Mouse (Mus musculus) MEL (cell line): ENCODE results near the gene Pi16. TPM values are rescaled to one million over a fixed set of nuclear protein-coding genes. Genes with fewer than 3 reads are reported as not detected.

Experiments used
- DNase-seq: peaks from one replicate; pipeline ENCODE4 v3.0.0; 2011; ENCODE audit warnings: low read depth, low spot score
- H3K27ac ChIP-seq: 2 replicates; pipeline ENCODE4 v1.5.1; 2012; ENCODE audit warnings: low read depth, mild to moderate bottlenecking, control low read depth, low read length, moderate library complexity; ENCODE audit not compliant: control insufficient read depth
- H3K27me3 ChIP-seq, 2 experiments: fragments of 150-350 bp in 1 of 2; sonication (generic) in 1 of 2; 2 replicates each; pipeline ENCODE4 v1.6.1; 2012; ENCODE audit warnings: low read length in 2 of 2, mild to moderate bottlenecking in 2 of 2, improper control_type of control experiment in 1 of 2, moderate library complexity in 1 of 2; ENCODE audit not compliant: insufficient read depth in 2 of 2, control insufficient read depth in 1 of 2
- H3K36me3 ChIP-seq, 2 experiments: 2 replicates each; pipeline ENCODE4 v1.6.1; 2012 to 2014; ENCODE audit warnings: low read length in 2 of 2, improper control_type of control experiment in 1 of 2, inconsistent platforms in 1 of 2, mild to moderate bottlenecking in 1 of 2; ENCODE audit not compliant: insufficient read depth in 2 of 2, control insufficient read depth in 1 of 2
- H3K4me1 ChIP-seq, 2 experiments: fragments of 150-350 bp in 1 of 2; sonication (generic) in 1 of 2; 2 replicates each; pipeline ENCODE4 v1.6.1; 2012; ENCODE audit warnings: low read length in 2 of 2, improper control_type of control experiment in 1 of 2, mild to moderate bottlenecking in 1 of 2; ENCODE audit not compliant: insufficient read depth in 2 of 2, control insufficient read depth in 1 of 2
- H3K4me3 ChIP-seq, 2 experiments: fragments of 150-350 bp in 1 of 2; sonication (generic) in 1 of 2; 2 replicates each; pipeline ENCODE4 v1.5.1; 2012; ENCODE audit warnings: low read depth in 2 of 2, low read length in 2 of 2, mild to moderate bottlenecking in 2 of 2, moderate library complexity in 2 of 2, control low read depth in 1 of 2, improper control_type of control experiment in 1 of 2; ENCODE audit not compliant: control insufficient read depth in 1 of 2, insufficient read depth in 1 of 2
- H3K79me2 ChIP-seq: 2 replicates; pipeline ENCODE4 v1.6.1; 2012; ENCODE audit warnings: mild to moderate bottlenecking, low read length, moderate library complexity; ENCODE audit not compliant: control insufficient read depth, poor library complexity, insufficient read depth
- H3K9ac ChIP-seq: 2 replicates; pipeline ENCODE4 v1.6.1; 2012; ENCODE audit warnings: low read depth, mild to moderate bottlenecking, control low read depth, low read length, moderate library complexity; ENCODE audit not compliant: control insufficient read depth, poor library complexity, severe bottlenecking
- H3K9me3 ChIP-seq: fragments of 150-350 bp; sonication (generic); replicated peaks from 2 replicates; pipeline ENCODE4 v1.6.1; 2012; ENCODE audit warnings: mild to moderate bottlenecking, low read length, improper control_type of control experiment, moderate library complexity; ENCODE audit not compliant: insufficient read depth
- ELF1 ChIP-seq: IDR thresholded peaks from 2 replicates; pipeline ENCODE4 v1.6.1; 2014; ENCODE audit warnings: low read depth, mild to moderate bottlenecking, inconsistent platforms, low read length, improper control_type of control experiment, moderate library complexity
- GATA1 ChIP-seq: IDR thresholded peaks from 2 replicates; pipeline ENCODE4 v1.6.1; 2011; ENCODE audit warnings: low read depth, low read length, improper control_type of control experiment
- HCFC1 ChIP-seq: IDR thresholded peaks from 2 replicates; pipeline ENCODE4 v1.6.1; 2012; ENCODE audit warnings: low read depth, mild to moderate bottlenecking, inconsistent platforms, low read length, improper control_type of control experiment, moderate library complexity
- JUND ChIP-seq: IDR thresholded peaks from 2 replicates; pipeline ENCODE4 v1.6.1; 2011; ENCODE audit warnings: low read depth, mild to moderate bottlenecking, improper control_type of control experiment, low read length
- KAT2A ChIP-seq: conservative IDR thresholded peaks from 2 replicates; pipeline ENCODE4 v1.6.1; 2012; ENCODE audit warnings: low read depth, low read length, improper control_type of control experiment, inconsistent platforms
- MAX ChIP-seq: IDR thresholded peaks from 2 replicates; pipeline ENCODE4 v1.6.1; 2011; ENCODE audit warnings: low read length, improper control_type of control experiment
- MEF2A ChIP-seq: IDR thresholded peaks from 2 replicates; pipeline ENCODE4 v1.6.1; 2014; ENCODE audit warnings: low read depth, mild to moderate bottlenecking, inconsistent platforms, low read length, improper control_type of control experiment; ENCODE audit not compliant: poor library complexity, insufficient replicate concordance, severe bottlenecking; ENCODE audit errors: extremely low read depth
- MXI1 ChIP-seq: IDR thresholded peaks from 2 replicates; pipeline ENCODE4 v1.6.1; 2011; ENCODE audit warnings: mild to moderate bottlenecking, low read depth, low read length, improper control_type of control experiment
- MYC ChIP-seq: IDR thresholded peaks from 2 replicates; pipeline ENCODE4 v1.6.1; 2011; ENCODE audit warnings: low read depth, mild to moderate bottlenecking, low read length, improper control_type of control experiment, moderate library complexity
- NELFE ChIP-seq: IDR thresholded peaks from 2 replicates; pipeline ENCODE4 v1.6.1; 2011; ENCODE audit warnings: low read depth, low read length, improper control_type of control experiment
- POLR2A ChIP-seq, 2 experiments: IDR thresholded peaks; 2 replicates each; pipeline ENCODE4 v1.6.1; 2011 to 2012; ENCODE audit warnings: low read length in 2 of 2, mild to moderate bottlenecking in 2 of 2, control low read depth in 1 of 2, improper control_type of control experiment in 1 of 2, low read depth in 1 of 2, moderate library complexity in 1 of 2; ENCODE audit not compliant: control insufficient read depth in 1 of 2, insufficient read depth in 1 of 2, poor library complexity in 1 of 2
- RAD21 ChIP-seq: IDR thresholded peaks from 2 replicates; pipeline ENCODE4 v1.6.1; 2011; ENCODE audit warnings: mild to moderate bottlenecking, low read depth, low read length, improper control_type of control experiment
- SIN3A ChIP-seq: IDR thresholded peaks from 2 replicates; pipeline ENCODE4 v1.6.1; 2012; ENCODE audit warnings: low read length, improper control_type of control experiment, inconsistent platforms
- TBP ChIP-seq: IDR thresholded peaks from 2 replicates; pipeline ENCODE4 v1.8.0; 2011; ENCODE audit warnings: low read depth, low read length, improper control_type of control experiment
- UBTF ChIP-seq: IDR thresholded peaks from 2 replicates; pipeline ENCODE4 v1.6.1; 2012; ENCODE audit warnings: low read depth, mild to moderate bottlenecking, inconsistent platforms, low read length, improper control_type of control experiment, moderate library complexity, borderline replicate concordance; ENCODE audit not compliant: insufficient read depth
- USF1 ChIP-seq: IDR thresholded peaks from 2 replicates; pipeline ENCODE4 v1.6.1; 2014; ENCODE audit warnings: low read depth, mild to moderate bottlenecking, inconsistent platforms, low read length, improper control_type of control experiment, moderate library complexity
- USF2 ChIP-seq, 2 experiments: IDR thresholded peaks; 2 replicates each; pipeline ENCODE4 v1.6.1; 2011 to 2012; ENCODE audit warnings: improper control_type of control experiment in 2 of 2, low read length in 2 of 2, borderline replicate concordance in 1 of 2, inconsistent platforms in 1 of 2, low read depth in 1 of 2, mild to moderate bottlenecking in 1 of 2; ENCODE audit not compliant: insufficient read depth in 1 of 2
- polyA plus RNA-seq, 2 experiments: library from polyadenylated mRNA; stranded (reverse) in 1 of 2; unstranded in 1 of 2; fragments of >175 nt in 1 of 2; fragments of >200 nt in 1 of 2; gene quantifications; 2 replicates each; pipeline versions ENCODE4 v1.2.1 to v1.2.4; 2012; ENCODE audit warnings: low replicate concordance in 2 of 2, low read depth in 1 of 2; ENCODE audit not compliant: insufficient read length in 2 of 2, insufficient read depth in 1 of 2, missing spikeins in 1 of 2
- total RNA-seq: library from RNA; depleted of rRNA; stranded (reverse); fragments of 300-350 nt; gene quantifications from 2 replicates; pipeline ENCODE4 v1.2.3, GENCODE M21; 2012

Pi16 gene
- total and polyA plus RNA-seq, 3 experiments: 0.08 to 0.42 TPM; not detected in 1

- Histone ChIP-seq H3K9ac (no peak overlapping the region), H3K4me3 (no peak overlapping the region), H3K27me3 (no peaks in the 10 kb centered on the region), H3K9me3 (no peaks in the 10 kb centered on the region), H3K36me3 (peaks cover 4 to 6% of the 10 kb centered on the region in 2 experiments), H3K27ac (no peak overlapping the region), H3K4me1 (peaks cover 0 to 8% of the 10 kb centered on the region in 2 experiments; a peak in 2 of 4 replicates), H3K79me2 (no peaks in the 10 kb centered on the region)
- TF ChIP-seq NELFE (no peak), MXI1 (no peak), JUND (no peak), GATA1 (no peak), RAD21 (no peak), MAX (no peak), UBTF (no peak), POLR2A (IDR thresholded peaks at IDR 0.05; ENCODE audit: control insufficient read depth in 1 of 2, insufficient read depth in 1 of 2, low read depth in 1 of 2, low read length in 2 of 2, poor library complexity in 1 of 2) (no peak), ELF1 (no peak), MYC (no peak), HCFC1 (no peak), USF2 (IDR thresholded peaks at IDR 0.05; ENCODE audit: borderline replicate concordance in 1 of 2, insufficient read depth in 1 of 2, low read depth in 1 of 2, low read length in 2 of 2) (no peak), MEF2A (no peak), USF1 (no peak), TBP (no peak)
- no peak for DNase-seq
Observed at GRCm38 (mm10) chr17:29281541-29281940, 35.9 kb upstream of the Pi16 start.

- no peaks in the 10 kb centered on the region for H3K79me2 ChIP-seq
- H3K36me3 ChIP-seq: peaks cover 4 to 6% of the 10 kb centered on the region in 2 experiments
- no peak overlapping the region for H3K9ac ChIP-seq
- no peaks in the 10 kb centered on the region for H3K27me3 ChIP-seq
- no peaks in the 10 kb centered on the region for H3K9me3 ChIP-seq
- H3K4me1 ChIP-seq: peaks cover 0 to 8% of the 10 kb centered on the region in 2 experiments; a peak in 2 of 4 replicates
- H3K4me3 ChIP-seq: no peak overlapping the region
- no peak overlapping the region for H3K27ac ChIP-seq
- TF ChIP-seq KAT2A (no peak), RAD21 (no peak), SIN3A (no peak), MEF2A (no peak)
- no peak for DNase-seq
Observed at GRCm38 (mm10) chr17:29282216-29282952, 35.1 kb upstream of the Pi16 start.
